Comparison of ENCODE assay signal across 9 mouse cellular contexts in the genomic region with DNA sequence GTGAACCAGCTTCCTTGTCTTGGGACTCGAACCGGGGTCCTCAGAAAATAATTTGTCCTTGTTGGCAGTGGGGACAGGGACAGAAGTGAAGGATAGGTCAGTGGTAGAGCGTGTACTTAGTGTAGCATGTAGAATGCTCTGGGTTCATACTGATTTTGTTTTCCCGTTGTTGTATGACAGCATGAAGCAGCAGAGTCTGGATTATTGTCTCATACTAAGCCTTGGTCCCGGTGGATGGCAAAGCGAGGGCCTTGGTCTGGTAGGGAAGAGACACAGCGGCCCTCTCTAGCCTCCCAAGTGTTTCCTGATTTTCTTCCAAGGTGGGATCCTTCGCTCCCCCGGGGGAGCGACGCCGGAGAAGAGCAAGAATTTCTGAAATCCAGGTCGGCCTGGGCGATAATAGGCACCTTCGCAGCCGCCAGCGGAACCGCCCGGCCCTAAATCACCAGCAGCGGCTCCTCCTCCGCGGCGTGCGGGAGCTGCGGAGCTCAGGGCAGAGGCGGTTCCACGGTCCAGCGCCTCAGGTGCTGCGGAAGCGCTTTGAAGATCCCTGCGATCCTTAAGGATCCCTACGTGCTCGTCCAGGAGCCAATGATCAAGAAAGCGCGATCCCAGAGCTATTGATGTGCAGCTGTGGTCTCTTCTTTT. TPM values are rescaled to one million over a fixed set of nuclear protein-coding genes. Genes with fewer than 3 reads are reported as not detected.
DNase-seq lines count a peak whose midpoint lies in the region; ATAC-seq and TF ChIP-seq lines count a peak whose summit lies in the region.
"Had no signal": no experiment of that assay in that cellular context is flagged by ENCODE, and none has a peak within 500 bp of the region (broad histone marks: within the 10 kb centered on the region; RNA-seq: fewer than 3 reads in every experiment).

No protein-coding gene starts in this region.

- no peak for TF ChIP-seq EP300 in ES-Bruce4 (IDR thresholded peaks at IDR 0.05; ENCODE audit: insufficient read depth, low read depth, low read length)

- H3K4me1 ChIP-seq in ES-Bruce4 (ENCODE audit: control insufficient read depth, insufficient read depth, low read length) = no peaks in the 10 kb centered on the region
- no peaks in the 10 kb centered on the region for H3K4me1 ChIP-seq in embryonic fibroblast, embryonic 13.5 days (ENCODE audit: control insufficient read depth, insufficient read depth, low read length)
- H3K4me1 ChIP-seq in limb, embryonic 11.5 days (ENCODE audit: control insufficient read depth, insufficient read depth, low read length) = peaks cover 8% of the 10 kb centered on the region

- TF ChIP-seq CTCF in gastrocnemius, adult 2 months (IDR thresholded peaks at IDR 0.05) = no peak
- TF ChIP-seq CTCF in ES-Bruce4 (IDR thresholded peaks at IDR 0.05; ENCODE audit: low read depth, low read length) = no peak
- no peak for TF ChIP-seq CTCF in embryonic fibroblast, embryonic 13.5 days (IDR thresholded peaks at IDR 0.05; ENCODE audit: borderline replicate concordance, insufficient read depth, low read length)

- no peaks in the 10 kb centered on the region for H3K36me3 ChIP-seq in ES-Bruce4 (ENCODE audit: control insufficient read depth, insufficient read depth, low read length, poor library complexity, severe bottlenecking)
- H3K36me3 ChIP-seq in limb, embryonic 11.5 days (ENCODE audit: control insufficient read depth, insufficient read depth, low read length) = no peaks in the 10 kb centered on the region
- H3K36me3 ChIP-seq: G1E had no signal

- peak overlapping the region; percentile 58; the same call in 1 of the 2 replicates for H3K9ac ChIP-seq in ES-Bruce4 (ENCODE audit: low read depth, poor library complexity, severe bottlenecking)
- peak overlapping the region; percentile 38; the same call in 1 of the 2 replicates for H3K9ac ChIP-seq in limb, embryonic 11.5 days (ENCODE audit: low read length)

- DNase-seq in gastrocnemius, adult 2 months = no peak
- DNase-seq in gastrocnemius, postnatal 25 days = no peak
- peak; percentile 60 for DNase-seq in limb, embryonic 11.5 days (ENCODE audit: low spot score)
- DNase-seq in urinary bladder, adult 18-20 months (ENCODE audit: low spot score in 2 of 2) = no peak
- DNase-seq in layer of hippocampus, adult 9-11 months = no peak
- DNase-seq in frontal cortex, postnatal 10 days (ENCODE audit: low spot score in 2 of 2) = no peak

- no peaks in the 10 kb centered on the region for H3K9me3 ChIP-seq in ES-Bruce4 (replicated peaks; ENCODE audit: control insufficient read depth, insufficient read depth, low read length, poor library complexity, severe bottlenecking)
- no peaks in the 10 kb centered on the region for H3K9me3 ChIP-seq in limb, embryonic 11.5 days (ENCODE audit: control insufficient read depth, low read length)
- H3K9me3 ChIP-seq: G1E had no signal

- intact Hi-C loops in gastrocnemius, adult 2 months (cut with DNase I) = no loop called here

- H3K4me2 ChIP-seq in limb, embryonic 11.5 days (ENCODE audit: low read depth, severe bottlenecking) = peak overlapping the region; percentile 60

- no peak for TF ChIP-seq POLR2A in ES-Bruce4 (IDR thresholded peaks at IDR 0.05; ENCODE audit: insufficient read depth, low read length)
- no peak for TF ChIP-seq POLR2A in embryonic fibroblast, embryonic 13.5 days (IDR thresholded peaks at IDR 0.05; ENCODE audit: low read depth, low read length)

- peak overlapping the region; percentile 56 for H3K4me3 ChIP-seq in gastrocnemius, adult 2 months
- peak overlapping the region; percentile 39 for H3K4me3 ChIP-seq in ES-Bruce4 (ENCODE audit: low read depth, low read length)
- H3K4me3 ChIP-seq in embryonic fibroblast, embryonic 13.5 days (ENCODE audit: insufficient read depth, low read length) = peak overlapping the region; percentile 24
- peak overlapping the region; percentile 25 for H3K4me3 ChIP-seq in limb, embryonic 11.5 days (ENCODE audit: low read depth, low read length)

- ATAC-seq in limb, embryonic 11.5 days (ENCODE audit: insufficient number of reproducible peaks, low FRiP score, low TSS enrichment, low read depth) = no peak

- peaks cover 8% of the 10 kb centered on the region for H3K27me3 ChIP-seq in ES-Bruce4 (ENCODE audit: control insufficient read depth, insufficient read depth, low read length, poor library complexity, severe bottlenecking)
- peaks cover 16% of the 10 kb centered on the region for H3K27me3 ChIP-seq in limb, embryonic 11.5 days (ENCODE audit: control insufficient read depth, insufficient read depth, low read length)

- no peak overlapping the region for H3K27ac ChIP-seq in gastrocnemius, adult 2 months
- no peak overlapping the region for H3K27ac ChIP-seq in ES-Bruce4 (ENCODE audit: insufficient read depth, low read length)
- no peak overlapping the region for H3K27ac ChIP-seq in embryonic fibroblast, embryonic 13.5 days (ENCODE audit: insufficient read depth, low read length)
- H3K27ac ChIP-seq in limb, embryonic 11.5 days (replicated peaks; ENCODE audit: low read depth, low read length) = no peak overlapping the region

- WGBS in limb, embryonic 11.5 days = 8% methylated on average over 35 of the region's 35 CpGs

RNA-seq across cellular contexts. Expression of gene Bhlha9, which starts 6.1 kb away (rescaled TPM):
- not detected for total RNA-seq in gastrocnemius, adult 2 months (2021)
- not detected for total RNA-seq in gastrocnemius, postnatal 25 days (2021)
- not detected in 2 replicates for polyA plus RNA-seq in ES-Bruce4 (2011; ENCODE audit: insufficient read depth, insufficient read length, low read depth, missing spikeins)
- polyA plus RNA-seq in embryonic fibroblast, embryonic 13.5 days (2011; ENCODE audit: insufficient read length, low read depth, missing spikeins) = not detected in 2 replicates
- polyA plus RNA-seq in limb, embryonic 11.5 days (2014; fragmentation: Nextera tagmentation; extraction: Ambion mirVana) = 13.8 and 16.2 TPM in 2 replicates
- total RNA-seq: G1E had no signal
- polyA plus RNA-seq: G1E had no signal

RNA-seq across cellular contexts. Expression of gene Trarg1, which starts 13.5 kb away (rescaled TPM):
- total RNA-seq in gastrocnemius, adult 2 months (2021) = under 1 TPM; 0.77 to 0.84 TPM
- 1 to 10 TPM in 1 of 2 experiments, under 1 TPM in 1; 0.84 to 8.2 TPM for total RNA-seq in gastrocnemius, postnatal 25 days (2021)
- not detected in 2 replicates for polyA plus RNA-seq in ES-Bruce4 (2011; ENCODE audit: insufficient read depth, insufficient read length, low read depth, missing spikeins)
- not detected in 2 replicates for polyA plus RNA-seq in embryonic fibroblast, embryonic 13.5 days (2011; ENCODE audit: insufficient read length, low read depth, missing spikeins)
- polyA plus RNA-seq in limb, embryonic 11.5 days (2014; fragmentation: Nextera tagmentation; extraction: Ambion mirVana) = 0.08 and 0.20 TPM in 2 replicates
- polyA plus RNA-seq: G1E had no signal

RNA-seq across cellular contexts. Expression of gene Abr, which starts 44.0 kb away (rescaled TPM):
- total RNA-seq in gastrocnemius, adult 2 months (2021) = 10 to 100 TPM; 10.2 to 19.2 TPM
- 10 to 100 TPM; 11.3 to 11.6 TPM for total RNA-seq in gastrocnemius, postnatal 25 days (2021)
- polyA plus RNA-seq in ES-Bruce4 (2011; ENCODE audit: insufficient read depth, insufficient read length, low read depth, missing spikeins) = 28.1 and 30.6 TPM in 2 replicates
- polyA plus RNA-seq in embryonic fibroblast, embryonic 13.5 days (2011; ENCODE audit: insufficient read length, low read depth, missing spikeins) = 23.1 and 23.7 TPM in 2 replicates
- 45.2 and 50.1 TPM in 2 replicates for polyA plus RNA-seq in limb, embryonic 11.5 days (2014; fragmentation: Nextera tagmentation; extraction: Ambion mirVana)
- polyA plus RNA-seq: G1E had no signal

Comparison
In these comparisons a context has a peak if more than half of its experiments do, and no peak if none do; other contexts are left out.
1. RNA of gene Bhlha9, which starts 6.1 kb away (polyA plus RNA-seq): 13.8 to 16.2 TPM in limb, embryonic 11.5 days; not detected in ES-Bruce4 and not detected in embryonic fibroblast, embryonic 13.5 days; every median in the first group is over 10 times any median in the second.
2. Peak in every context shown above with its lines, with median percentiles within 50 percentile points of each other: H3K4me3 ChIP-seq.